Mouse (Mus musculus) limb, embryonic 11.5 days (tissue): Measurements from ENCODE around the gene Tdrd3. TPM values are rescaled to one million over a fixed set of nuclear protein-coding genes. Genes with fewer than 3 reads are reported as not detected.
A peak's percentile ranks its signal among the peaks of the same experiment; 100 is the strongest.

ENCODE experiments used
- ATAC-seq: fragments of 200-750 bp; cut with Nextera tagmentation; 2 replicates; pipeline ENCODE4 v1.8.0; 2017; ENCODE audit warnings: low read depth; ENCODE audit not compliant: insufficient number of reproducible peaks, low FRiP score, low TSS enrichment
- DNase-seq: peaks from one replicate; pipeline ENCODE4 v3.0.0-alpha.2; 2015; ENCODE audit warnings: low spot score
- H3K27ac ChIP-seq: fragments of 300-500 bp; sonication (generic); replicated peaks from 2 replicates; pipeline ENCODE4 v1.5.1; 2014; ENCODE audit warnings: low read depth, mild to moderate bottlenecking, low read length
- H3K27me3 ChIP-seq: fragments of 300-500 bp; sonication (generic); 2 replicates; pipeline ENCODE4 v1.6.1; 2014; ENCODE audit warnings: mild to moderate bottlenecking, low read length, mixed read lengths; ENCODE audit not compliant: control insufficient read depth, insufficient read depth
- H3K36me3 ChIP-seq: fragments of 300-500 bp; sonication (generic); 2 replicates; pipeline ENCODE4 v1.6.1; 2014; ENCODE audit warnings: mild to moderate bottlenecking, low read length, moderate library complexity, mixed read lengths; ENCODE audit not compliant: control insufficient read depth, insufficient read depth
- H3K4me1 ChIP-seq: fragments of 300-500 bp; sonication (generic); 2 replicates; pipeline ENCODE4 v1.6.1; 2014; ENCODE audit warnings: low read length, mixed read lengths; ENCODE audit not compliant: control insufficient read depth, insufficient read depth
- H3K4me2 ChIP-seq: fragments of 300-500 bp; sonication (generic); 2 replicates; pipeline ENCODE4 v1.6.1; 2014; ENCODE audit warnings: low read depth, mild to moderate bottlenecking, moderate library complexity; ENCODE audit not compliant: severe bottlenecking
- H3K4me3 ChIP-seq: fragments of 300-500 bp; sonication (generic); 2 replicates; pipeline ENCODE4 v1.5.1; 2014; ENCODE audit warnings: low read depth, low read length
- H3K9ac ChIP-seq: fragments of 300-500 bp; sonication (generic); 2 replicates; pipeline ENCODE4 v1.6.1; 2014; ENCODE audit warnings: mild to moderate bottlenecking, low read length
- H3K9me3 ChIP-seq: fragments of 300-500 bp; sonication (generic); 2 replicates; pipeline ENCODE4 v1.6.1; 2016; ENCODE audit warnings: low read length; ENCODE audit not compliant: control insufficient read depth
- WGBS: fragments of 180-500 bp; shearing (Covaris S2); extraction: QIAGEN DNeasy Blood & Tissue Kit; methylation state at CpG from one replicate; pipeline ENCODE4 v1.1.7; 2014; 5-methylcytosine and 5-hydroxymethylcytosine counted together
- polyA plus RNA-seq: library from polyadenylated mRNA; unstranded; fragments of >200 nt; fragmentation: Nextera tagmentation; extraction: Ambion mirVana; gene quantifications from 2 replicates; pipeline ENCODE4 v1.2.1, GENCODE M21; 2014

The Tdrd3 gene
- polyA plus RNA-seq = 38.6 and 42.3 TPM in 2 replicates

GRCm38 (mm10) chr14:87415808-87416721 lies at the start of gene Tdrd3:
Tdrd3 (plus strand) TSS chr14:87416639.
- Histone ChIP-seq H3K36me3 (no peaks in the 10 kb centered on the region), H3K4me1 (no peaks in the 10 kb centered on the region), H3K9ac (peak within 1 kb of the TSS; percentile 95), H3K9me3 (no peaks in the 10 kb centered on the region), H3K4me2 (peak within 1 kb of the TSS; percentile 59), H3K4me3 (peak within 1 kb of the TSS; percentile 62), H3K27ac (peak within 1 kb of the TSS; percentile 100), H3K27me3 (no peaks in the 10 kb centered on the region)
- WGBS = under 1% methylated on average over 78 of the region's 85 CpGs
- ATAC-seq (peak; percentile 95), DNase-seq (peak; percentile 92)

- Histone ChIP-seq H3K4me3 (no peak overlapping the region), H3K9me3 (no peaks in the 10 kb centered on the region), H3K4me1 (no peaks in the 10 kb centered on the region), H3K27ac (no peak overlapping the region), H3K27me3 (no peaks in the 10 kb centered on the region), H3K4me2 (no peak overlapping the region), H3K36me3 (no peaks in the 10 kb centered on the region), H3K9ac (no peak overlapping the region)
- 68% methylated on average over 3 of the region's 3 CpGs for WGBS
- DNase-seq (no peak), ATAC-seq (no peak)
Observed at GRCm38 (mm10) chr14:87367169-87367568, 49.3 kb upstream of the Tdrd3 start.

GRCm38 (mm10) chr14:87383041-87383440 lies 33.4 kb upstream of the Tdrd3 start:
- Histone ChIP-seq H3K4me1 (no peaks in the 10 kb centered on the region), H3K4me3 (no peak overlapping the region), H3K9ac (no peak overlapping the region), H3K36me3 (no peaks in the 10 kb centered on the region), H3K27ac (no peak overlapping the region), H3K9me3 (no peaks in the 10 kb centered on the region), H3K27me3 (no peaks in the 10 kb centered on the region), H3K4me2 (no peak overlapping the region)
- 75% methylated on average over 2 of the region's 2 CpGs for WGBS
- no peak for DNase-seq
- no peak for ATAC-seq

- 84% methylated on average over 7 of the region's 7 CpGs for WGBS
- Histone ChIP-seq H3K36me3 (no peaks in the 10 kb centered on the region), H3K4me2 (no peak overlapping the region), H3K27me3 (no peaks in the 10 kb centered on the region), H3K27ac (no peak overlapping the region), H3K4me1 (no peaks in the 10 kb centered on the region), H3K4me3 (no peak overlapping the region), H3K9ac (no peak overlapping the region), H3K9me3 (no peaks in the 10 kb centered on the region)
- DNase-seq (no peak), ATAC-seq (no peak)
Observed at GRCm38 (mm10) chr14:87384288-87385268, 31.9 kb upstream of the Tdrd3 start.

GRCm38 (mm10) chr14:87393096-87393495 lies 23.3 kb upstream of the Tdrd3 start:
- no peak overlapping the region for H3K4me3 ChIP-seq
- no peaks in the 10 kb centered on the region for H3K36me3 ChIP-seq
- H3K27ac ChIP-seq = no peak overlapping the region
- no peak for DNase-seq
- H3K4me2 ChIP-seq = no peak overlapping the region
- H3K9me3 ChIP-seq = no peaks in the 10 kb centered on the region
- H3K27me3 ChIP-seq = no peaks in the 10 kb centered on the region
- no peaks in the 10 kb centered on the region for H3K4me1 ChIP-seq
- ATAC-seq = no peak
- WGBS = 88% methylated on average over 3 of the region's 3 CpGs
- H3K9ac ChIP-seq = no peak overlapping the region

GRCm38 (mm10) chr14:87396643-87397042 lies 19.8 kb upstream of the Tdrd3 start:
- Histone ChIP-seq H3K27ac (no peak overlapping the region), H3K9me3 (no peaks in the 10 kb centered on the region), H3K9ac (no peak overlapping the region), H3K36me3 (no peaks in the 10 kb centered on the region), H3K4me1 (no peaks in the 10 kb centered on the region), H3K4me3 (no peak overlapping the region), H3K4me2 (no peak overlapping the region), H3K27me3 (no peaks in the 10 kb centered on the region)
- no peak for ATAC-seq
- 46% methylated on average over 5 of the region's 5 CpGs for WGBS
- no peak for DNase-seq

- DNase-seq = no peak
- Histone ChIP-seq H3K9me3 (no peaks in the 10 kb centered on the region), H3K27me3 (no peaks in the 10 kb centered on the region), H3K9ac (0 out of 2 replicates have a peak overlapping the region, but pooled peaks have one; percentile 95), H3K4me1 (no peaks in the 10 kb centered on the region), H3K36me3 (no peaks in the 10 kb centered on the region), H3K4me3 (peak overlapping the region; percentile 62), H3K27ac (no peak overlapping the region), H3K4me2 (peak overlapping the region; percentile 59)
- WGBS = 1% methylated on average over 11 of the region's 11 CpGs
- ATAC-seq = no peak
Observed at GRCm38 (mm10) chr14:87415486-87415807, 992 bp upstream of the Tdrd3 start.
